Mouse (Mus musculus) erythroblast, embryonic 14.5 days (primary cell): Measurements from ENCODE around the gene Tfcp2l1.

Source experiments
- GATA1 ChIP-seq: IDR thresholded peaks from 2 replicates; pipeline ENCODE4 v1.6.1; 2012; ENCODE audit warnings: low read length, inconsistent platforms, mixed read lengths
- TAL1 ChIP-seq: IDR thresholded peaks from 3 replicates; pipeline ENCODE4 v1.6.1; 2012; ENCODE audit warnings: low read length, inconsistent platforms, mixed read lengths

GRCm38 (mm10) chr1:118642296-118642999 lies 14.7 kb downstream of the Tfcp2l1 start:
- no peak for TF ChIP-seq GATA1
- TF ChIP-seq TAL1 = no peak
